Mouse (Mus musculus): ENCODE results near the gene Minos1.

The Minos1 gene

GRCm38 (mm10) chr4:139144577-139144976, 13.7 kb upstream of the Minos1 start:
- DNase-seq (ENCODE audit: extremely low spot score) = no peak

DNA sequence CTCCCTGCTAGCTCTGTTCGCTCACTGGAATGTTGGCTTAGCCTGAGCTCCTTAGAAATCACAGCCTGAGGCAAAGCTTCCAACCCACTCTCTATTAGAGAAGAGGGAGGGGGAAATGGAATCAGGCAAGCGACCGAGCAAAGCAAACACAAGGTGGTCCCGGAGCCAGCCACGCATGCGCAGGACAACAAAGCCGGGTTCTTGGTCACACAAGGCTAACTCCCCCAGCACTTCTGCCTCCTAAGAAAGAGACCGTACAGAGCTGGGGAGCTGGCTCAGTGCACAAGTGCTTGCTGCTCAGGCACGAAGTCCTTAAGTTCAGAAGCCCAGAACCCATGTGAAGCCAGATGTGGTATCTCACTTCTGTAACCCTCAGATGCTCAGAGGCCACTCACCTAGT, 12.1 kb upstream of the Minos1 start:
- DNase-seq (ENCODE audit: extremely low spot score) = peak; percentile 49

GRCm38 (mm10) chr4:139141785-139142184, 10.9 kb upstream of the Minos1 start:
- DNase-seq (ENCODE audit: extremely low spot score) = no peak

- DNase-seq (ENCODE audit: extremely low spot score) = no peak
Measured at GRCm38 (mm10) chr4:139140267-139140666, 9.4 kb upstream of the Minos1 start.

DNA sequence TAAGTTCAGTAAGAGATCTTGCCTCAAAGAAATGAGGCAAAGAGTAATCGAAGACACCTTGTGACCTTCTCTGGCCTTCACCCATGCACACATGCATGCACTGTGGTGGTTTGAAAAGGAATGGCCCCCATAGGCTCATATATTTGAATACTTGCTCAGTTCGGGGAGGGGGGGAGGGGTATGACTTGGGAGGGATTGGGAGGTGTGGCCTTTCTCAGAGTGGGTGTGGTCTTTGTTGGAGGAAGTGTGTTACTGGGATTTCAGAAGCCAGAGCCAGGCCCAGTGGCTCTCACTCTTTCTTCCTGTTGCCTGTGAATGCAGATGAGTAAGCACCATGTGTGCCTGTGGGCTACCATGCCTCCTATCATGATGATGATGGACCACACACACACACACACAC, 5.1 kb upstream of the Minos1 start:
- DNase-seq (ENCODE audit: extremely low spot score) = no peak

- no peak for DNase-seq (ENCODE audit: extremely low spot score)
Measured at GRCm38 (mm10) chr4:139133109-139133508, 2.2 kb upstream of the Minos1 start.

DNA sequence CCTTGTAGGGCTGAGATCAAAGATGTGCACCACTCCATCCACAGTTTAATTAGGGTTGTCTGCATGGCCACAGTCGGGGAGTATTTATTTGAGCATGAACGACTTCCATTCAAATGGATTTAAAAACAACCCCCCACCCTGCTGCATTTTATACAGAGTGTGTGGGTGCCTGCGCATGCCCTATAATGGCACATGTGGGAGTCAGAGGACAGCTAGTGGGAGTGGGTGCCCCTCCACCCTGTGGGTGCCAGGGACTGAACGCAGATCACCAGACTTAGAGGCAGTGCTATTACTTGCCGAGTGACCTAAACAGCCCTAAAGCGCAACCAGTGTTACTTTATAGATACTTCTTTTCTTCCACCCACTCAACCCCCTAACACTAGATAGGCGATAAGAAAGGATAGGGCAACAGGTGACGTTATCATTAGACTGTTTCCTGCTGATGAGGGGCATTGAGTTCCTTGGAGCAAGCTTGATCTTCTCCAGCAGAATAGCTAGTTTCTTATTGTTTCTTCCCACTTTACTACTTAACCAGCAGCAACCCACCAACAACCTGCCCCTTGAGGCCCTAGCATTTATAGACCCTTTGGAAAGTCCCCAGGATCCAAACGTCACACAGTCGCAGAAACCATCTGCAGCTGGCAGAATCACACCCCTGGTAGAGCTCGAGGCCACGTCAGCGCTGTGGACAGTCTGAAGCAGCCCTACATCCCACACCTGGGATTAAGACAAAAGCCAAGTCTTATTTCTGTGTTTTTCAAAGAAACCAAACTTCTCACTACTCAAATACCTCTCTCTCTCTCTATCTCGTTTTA, 1.2 kb upstream of the Minos1 start:
- DNase-seq (ENCODE audit: extremely low spot score) = no peak

GRCm38 (mm10) chr4:139129806-139130700, 860 bp downstream of the Minos1 start:
- peak; percentile 56 for DNase-seq (ENCODE audit: extremely low spot score)

GRCm38 (mm10) chr4:139126475-139126874, 4.4 kb downstream of the Minos1 start:
- no peak for DNase-seq (ENCODE audit: extremely low spot score)

DNA sequence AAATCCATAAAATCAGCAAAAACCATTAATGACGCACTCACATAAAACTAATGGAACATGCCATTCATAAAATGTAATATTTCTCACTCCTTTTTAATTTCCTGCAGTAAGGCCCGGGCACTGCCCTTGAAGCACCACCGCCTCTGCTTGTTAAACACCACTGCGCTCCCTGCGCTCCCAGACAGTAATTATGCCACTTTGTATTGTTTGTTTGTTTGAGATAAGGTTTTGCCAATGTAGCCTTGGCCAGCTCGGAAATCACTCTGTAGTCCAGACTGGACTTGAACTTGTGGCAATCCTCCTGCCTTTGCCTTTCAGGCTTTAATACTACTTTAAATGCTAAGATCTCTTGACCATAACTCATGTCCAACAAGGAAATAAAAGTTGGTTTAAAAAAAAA, 6.0 kb downstream of the Minos1 start:
- DNase-seq (ENCODE audit: extremely low spot score) = no peak

DNA sequence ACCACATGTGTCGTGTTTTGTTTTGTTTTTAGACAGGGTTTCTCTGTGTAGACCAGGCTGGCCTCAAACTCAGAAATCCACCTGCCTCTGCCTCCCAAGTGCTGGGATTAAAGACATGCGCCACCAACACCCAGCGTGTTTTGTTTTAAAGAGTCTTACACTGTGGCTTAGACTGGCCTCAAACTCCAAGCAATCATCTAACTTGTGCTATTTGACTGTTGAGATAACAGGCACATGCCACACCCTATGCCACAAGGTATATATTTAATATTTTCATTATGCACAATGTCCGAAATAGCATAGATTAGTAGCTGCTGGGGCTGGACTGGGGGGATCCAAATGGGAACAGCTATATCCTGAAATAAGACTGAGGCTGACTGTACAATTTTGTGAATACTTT, 8.4 kb downstream of the Minos1 start:
- DNase-seq (ENCODE audit: extremely low spot score) = no peak

DNA sequence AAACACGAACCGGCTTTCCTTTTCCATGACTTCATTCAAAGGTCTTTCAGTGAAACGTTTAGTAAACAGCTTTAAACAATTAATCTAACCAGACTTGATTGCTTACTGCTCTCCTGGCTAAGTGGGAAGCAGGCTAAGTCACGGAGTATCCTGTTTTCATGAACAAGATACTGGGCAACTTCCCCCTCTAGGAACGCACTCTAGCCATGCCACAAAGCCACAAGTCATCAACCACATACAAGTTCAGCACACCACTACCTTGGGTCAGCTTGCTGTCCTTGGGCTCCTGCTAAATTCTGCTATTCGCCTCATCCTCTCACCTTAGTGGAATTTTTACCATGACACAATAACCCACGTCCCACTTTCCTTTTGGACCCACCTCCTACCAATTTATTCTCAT, 9.9 kb downstream of the Minos1 start:
- DNase-seq (ENCODE audit: extremely low spot score) = no peak

GRCm38 (mm10) chr4:139120281-139120814, 10.6 kb downstream of the Minos1 start:
- no peak for DNase-seq (ENCODE audit: extremely low spot score)

DNA sequence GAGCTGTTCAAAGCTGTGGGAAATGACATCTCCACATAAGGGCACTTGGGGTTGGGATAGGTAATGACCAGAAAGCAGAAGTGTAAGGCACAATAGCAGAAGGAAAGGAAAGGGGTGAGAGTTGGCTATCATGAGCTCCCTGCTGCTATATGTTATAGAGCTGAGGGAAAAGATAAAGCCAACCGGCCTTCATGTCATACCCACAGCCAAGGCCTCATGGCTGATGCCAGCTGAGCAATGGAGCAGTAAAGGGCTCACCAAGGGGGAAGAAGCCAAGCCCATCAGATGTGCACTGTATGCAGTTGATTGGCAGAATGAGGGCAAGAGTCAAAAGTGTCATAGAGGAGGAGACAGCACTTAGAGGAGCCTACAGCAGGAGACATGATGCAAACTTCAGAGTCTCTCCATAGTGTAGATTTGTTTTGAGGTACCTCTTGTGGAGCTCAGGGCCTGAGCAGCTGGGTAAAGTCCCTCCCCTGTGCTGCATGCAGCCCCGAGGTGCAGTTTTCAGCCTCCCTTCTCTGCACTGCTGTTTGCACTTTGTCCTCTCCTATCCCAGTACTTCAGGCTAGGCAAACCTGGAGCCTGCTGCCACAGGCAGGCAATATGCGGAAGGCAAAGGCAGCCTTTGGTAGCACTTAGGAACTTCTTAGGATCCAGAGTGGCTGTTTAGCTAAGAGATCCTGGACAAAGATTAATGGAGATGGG, 14.4 kb downstream of the Minos1 start:
- no peak for DNase-seq (ENCODE audit: extremely low spot score)

GRCm38 (mm10) chr4:139115721-139116120, 15.2 kb downstream of the Minos1 start:
- no peak for DNase-seq (ENCODE audit: extremely low spot score)

DNA sequence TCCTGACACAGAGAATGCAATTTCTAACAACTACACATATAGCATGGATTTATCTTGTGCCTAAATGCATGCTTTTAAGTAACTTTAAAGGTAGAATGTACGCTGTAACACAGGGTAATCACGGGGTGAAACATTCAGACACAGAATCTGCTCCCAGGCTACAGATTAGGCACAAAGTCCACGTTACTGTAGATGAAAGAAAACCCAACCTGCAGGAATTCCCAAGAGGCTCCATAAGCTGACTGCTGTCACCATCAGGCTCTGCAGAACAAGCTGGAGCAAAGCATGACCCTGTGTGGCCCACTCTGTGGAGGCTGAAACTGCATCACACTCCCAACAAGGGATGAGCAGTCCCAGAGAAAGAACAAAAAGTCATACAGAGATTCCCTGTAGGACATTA, 18.4 kb downstream of the Minos1 start:
- no peak for DNase-seq (ENCODE audit: extremely low spot score)

- DNase-seq (ENCODE audit: extremely low spot score) = no peak
Measured at GRCm38 (mm10) chr4:139111421-139111820, 19.5 kb downstream of the Minos1 start.

GRCm38 (mm10) chr4:139110858-139111257, 20.1 kb downstream of the Minos1 start:
- DNase-seq (ENCODE audit: extremely low spot score) = no peak

DNA sequence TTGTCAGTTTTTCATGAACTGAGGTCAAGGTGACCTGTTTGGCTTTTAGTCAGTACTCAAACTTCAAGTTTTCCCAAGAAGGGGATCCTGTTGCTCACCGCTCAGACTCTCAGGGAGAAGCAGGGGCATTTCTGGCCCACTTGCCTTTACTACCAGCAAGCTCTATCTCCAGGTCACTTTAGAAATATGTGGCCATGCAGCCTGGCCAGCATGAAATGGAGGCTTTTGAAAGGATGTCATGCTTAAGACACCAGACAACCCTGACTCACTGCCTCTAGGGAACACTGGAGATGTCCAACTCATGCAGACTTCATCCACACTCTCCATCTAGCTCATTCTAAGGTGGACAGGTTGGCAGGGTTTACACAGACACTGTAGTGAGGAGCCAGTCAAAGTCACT, 25.5 kb downstream of the Minos1 start:
- DNase-seq (ENCODE audit: extremely low spot score) = no peak

DNA sequence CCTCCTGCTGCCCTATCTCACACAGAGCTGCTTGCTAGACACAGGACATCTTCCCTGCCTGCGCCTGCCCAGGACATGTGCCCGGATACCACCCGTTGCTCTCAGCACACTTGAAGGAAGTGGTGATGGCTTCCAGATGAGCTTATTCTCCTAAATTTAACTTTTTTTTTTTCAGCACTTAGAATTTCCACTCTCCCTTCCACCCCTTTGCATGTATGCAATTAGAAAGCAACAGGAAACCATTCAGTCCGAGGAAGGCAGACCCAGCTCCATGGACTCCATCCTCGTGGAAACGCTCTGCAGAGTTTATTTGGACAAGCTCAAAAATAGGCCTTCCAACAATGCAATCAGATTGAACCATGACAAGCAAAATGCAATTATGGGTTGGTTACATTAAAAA, 29.4 kb downstream of the Minos1 start:
- no peak for DNase-seq (ENCODE audit: extremely low spot score)

DNA sequence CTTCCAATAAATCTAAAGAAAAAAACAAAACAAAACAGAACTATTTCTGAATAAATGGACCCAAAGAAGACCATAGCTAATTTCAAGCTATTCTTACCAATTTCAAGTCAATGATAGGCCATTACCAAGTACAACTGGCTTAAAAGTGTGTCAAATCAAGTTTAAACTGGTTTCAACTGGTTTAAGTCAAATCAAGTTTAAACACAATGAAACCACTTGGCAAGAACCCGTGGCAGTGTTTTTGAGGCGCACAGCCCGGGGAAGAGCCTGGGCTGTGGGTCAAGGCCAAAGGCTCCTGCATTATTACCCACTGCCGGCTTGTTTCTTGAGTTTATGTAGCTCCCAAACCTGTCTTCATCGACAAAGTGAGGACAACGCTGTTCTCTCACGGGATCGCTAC, 30.6 kb downstream of the Minos1 start:
- DNase-seq (ENCODE audit: extremely low spot score) = no peak

DNA sequence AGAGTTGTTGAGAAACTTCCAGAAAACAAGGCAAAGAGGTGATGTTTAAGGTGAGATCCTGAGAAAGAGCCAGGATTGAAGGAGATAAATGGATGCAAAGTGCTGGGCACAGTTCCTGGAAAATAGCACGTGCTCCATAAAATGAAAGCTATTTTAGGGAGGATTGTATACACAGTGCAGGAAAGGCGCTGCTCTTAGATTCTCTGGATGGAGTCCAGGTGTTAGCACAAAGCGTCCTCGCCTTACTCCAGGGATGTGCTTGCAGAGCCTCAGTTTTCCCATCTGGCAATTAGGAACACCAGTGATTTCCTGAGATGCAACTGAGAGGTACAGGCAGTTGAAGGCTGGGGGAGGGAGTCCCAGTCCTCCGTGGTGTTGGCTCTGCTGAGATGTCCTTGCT, 34.7 kb downstream of the Minos1 start:
- no peak for DNase-seq (ENCODE audit: extremely low spot score)

Data from embryo, embryonic 9.5 days (tissue).